Mouse (Mus musculus): ENCODE measurements around the gene Vcp.

- TF ChIP-seq CTCF (conservative IDR thresholded peaks at IDR 0.05; ENCODE audit: insufficient read depth, insufficient read length, low read depth, low read length) (no peak), POLR2A (IDR thresholded peaks at IDR 0.05; ENCODE audit: low read depth, low read length) (no peak)
Measured at GRCm38 (mm10) chr4:43024673-43025072, 24.4 kb upstream of the Vcp start.
